Mouse (Mus musculus) T-cell, adult 2 months (primary cell): ENCODE measurements at regions not wholly inside any gene's neighbourhood (a gene's known extent, or its start where the extent isn't known, plus 50 kb on each side); places are given as distances from the start of the nearest gene placed in this dataset.
"Not testable (repeated sequence)": the region's sequence is repeated elsewhere in the genome, so short reads cannot be mapped to it uniquely, and the experiment has no call there.

ENCODE experiments used
- DNase-seq: peaks from one replicate; pipeline ENCODE4 v3.0.0; 2022; ENCODE audit warnings: low spot score

- no peak for DNase-seq
These were observed 67.5 kb upstream of the Map9 start for GRCm38 (mm10) chr3:82290373-82290772.

- DNase-seq, result no peak
These were observed 68.8 kb upstream of the Map9 start for GRCm38 (mm10) chr3:82288996-82289395.

- DNase-seq, result no peak
These were observed 80.7 kb upstream of the Map9 start for GRCm38 (mm10) chr3:82276977-82277714.

GRCm38 (mm10) chr3:82275822-82276203 is 82.0 kb upstream of the Map9 start:
- DNase-seq, result no peak

GRCm38 (mm10) chr3:82274945-82275821 is 82.7 kb upstream of the Map9 start:
- DNase-seq, result no peak

GRCm38 (mm10) chr3:82274196-82274937 is 83.5 kb upstream of the Map9 start:
- DNase-seq, result no peak

GRCm38 (mm10) chr3:82273511-82273910 is 84.3 kb upstream of the Map9 start:
- DNase-seq, result not testable (repeated sequence)

GRCm38 (mm10) chr3:82271965-82272364 is 85.9 kb upstream of the Map9 start:
- no peak for DNase-seq

GRCm38 (mm10) chr3:82265941-82266340 is 91.9 kb upstream of the Map9 start:
- no peak for DNase-seq

- no peak for DNase-seq
These were observed 95.9 kb upstream of the Map9 start for GRCm38 (mm10) chr3:82261976-82262375.

- DNase-seq, result no peak
These were observed 97.7 kb upstream of the Map9 start for GRCm38 (mm10) chr3:82259986-82260652.

GRCm38 (mm10) chr3:82250796-82251261 is 105.2 kb upstream of the Gucy1a1 start:
- no peak for DNase-seq

GRCm38 (mm10) chr3:82249968-82250795 is 104.6 kb upstream of the Gucy1a1 start:
- no peak for DNase-seq

GRCm38 (mm10) chr3:82236377-82237057 is 90.9 kb upstream of the Gucy1a1 start:
- DNase-seq, result no peak

- no peak for DNase-seq
These were observed 88.7 kb upstream of the Gucy1a1 start for GRCm38 (mm10) chr3:82234306-82234705.

GRCm38 (mm10) chr3:82223379-82223778 is 77.8 kb upstream of the Gucy1a1 start:
- no peak for DNase-seq

GRCm38 (mm10) chr3:82221924-82222323 is 76.3 kb upstream of the Gucy1a1 start:
- no peak for DNase-seq

- DNase-seq, result not testable (repeated sequence)
These were observed 73.8 kb upstream of the Gucy1a1 start for GRCm38 (mm10) chr3:82219192-82219885.

GRCm38 (mm10) chr3:82214566-82215465 is 69.2 kb upstream of the Gucy1a1 start:
- no peak for DNase-seq
